Mouse (Mus musculus): ENCODE measurements at regions not wholly inside any gene's neighbourhood (a gene's known extent, or its start where the extent isn't known, plus 50 kb on each side); places are given as distances from the start of the nearest gene placed in this dataset.

- Histone ChIP-seq H3K4me3 (no peak overlapping the region), H3K27ac (no peak overlapping the region)
- TF ChIP-seq CTCF (IDR thresholded peaks at IDR 0.05), result no peak
- intact Hi-C loops (cut with DNase I), result loop anchor here (5.0 kb wide), 1 partner anchor 1231 kb away; no protein-coding TSS in a partner anchor
- no peak for DNase-seq (ENCODE audit: extremely low spot score in 1 of 2, low spot score in 2 of 2)
Observed at GRCm38 (mm10) chr5:141091676-141092075, 91.3 kb upstream of the Card11 start.

- Histone ChIP-seq H3K4me3 (no peak overlapping the region), H3K27ac (no peak overlapping the region)
- intact Hi-C loops (cut with DNase I), result loop anchor here (5.0 kb wide), 1 partner anchor 1229 kb away; no protein-coding TSS in a partner anchor
- DNase-seq (ENCODE audit: extremely low spot score in 1 of 2, low spot score in 2 of 2), result peak; percentile 62 to 67
- peak; percentile 80 for TF ChIP-seq CTCF (IDR thresholded peaks at IDR 0.05)
Observed at GRCm38 (mm10) chr5:141093641-141094040, 93.3 kb upstream of the Card11 start.

GRCm38 (mm10) chr5:141097878-141098277, 97.5 kb upstream of the Card11 start:
- no peak overlapping the region for H3K27ac ChIP-seq
- intact Hi-C loops (cut with DNase I), result no loop called here
- no peak overlapping the region for H3K4me3 ChIP-seq
- TF ChIP-seq CTCF (IDR thresholded peaks at IDR 0.05), result no peak
- DNase-seq (ENCODE audit: extremely low spot score in 1 of 2, low spot score in 2 of 2), result no peak

GRCm38 (mm10) chr5:141111666-141112065, 111.3 kb upstream of the Card11 start:
- peak; percentile 26 for TF ChIP-seq CTCF (IDR thresholded peaks at IDR 0.05)
- intact Hi-C loops (cut with DNase I), result no loop called here
- Histone ChIP-seq H3K27ac (no peak overlapping the region), H3K4me3 (no peak overlapping the region)
- DNase-seq (ENCODE audit: extremely low spot score in 1 of 2, low spot score in 2 of 2), result no peak

GRCm38 (mm10) chr5:141115273-141115904, 115.0 kb upstream of the Card11 start:
- Histone ChIP-seq H3K27ac (no peak overlapping the region), H3K4me3 (no peak overlapping the region)
- DNase-seq (ENCODE audit: extremely low spot score in 1 of 2, low spot score in 2 of 2), result no peak
- intact Hi-C loops (cut with DNase I), result no loop called here
- TF ChIP-seq CTCF (IDR thresholded peaks at IDR 0.05), result no peak

GRCm38 (mm10) chr5:141115963-141116362, 115.6 kb upstream of the Card11 start:
- intact Hi-C loops (cut with DNase I), result loop anchor here (1.0 to 2.0 kb wide), 3 partner anchors 91 to 1198 kb away; partner anchors contain the start of gene Sdk1
- peak; percentile 61 to 64 for DNase-seq (ENCODE audit: extremely low spot score in 1 of 2, low spot score in 2 of 2)
- peak; percentile 29; the same call in 1 of the 2 replicates for TF ChIP-seq CTCF (IDR thresholded peaks at IDR 0.05)
- no peak overlapping the region for H3K27ac ChIP-seq
- H3K4me3 ChIP-seq, result no peak overlapping the region

- no peak overlapping the region for H3K27ac ChIP-seq
- TF ChIP-seq CTCF (IDR thresholded peaks at IDR 0.05), result no peak
- intact Hi-C loops (cut with DNase I), result no loop called here
- no peak overlapping the region for H3K4me3 ChIP-seq
- DNase-seq (ENCODE audit: extremely low spot score in 1 of 2, low spot score in 2 of 2), result peak in 1 of 2 experiments; percentile 4
Observed at GRCm38 (mm10) chr5:141125870-141126269, 115.4 kb upstream of the Sdk1 start.

- intact Hi-C loops (cut with DNase I), result no loop called here
- H3K27ac ChIP-seq, result no peak overlapping the region
- peak in 1 of 2 experiments; percentile 0 for DNase-seq (ENCODE audit: extremely low spot score in 1 of 2, low spot score in 2 of 2)
- TF ChIP-seq CTCF (IDR thresholded peaks at IDR 0.05), result no peak
- no peak overlapping the region for H3K4me3 ChIP-seq
Observed at GRCm38 (mm10) chr5:141126536-141126935, 114.8 kb upstream of the Sdk1 start.

GRCm38 (mm10) chr5:141131036-141131435, 110.3 kb upstream of the Sdk1 start:
- DNase-seq (ENCODE audit: extremely low spot score in 1 of 2, low spot score in 2 of 2), result no peak
- H3K27ac ChIP-seq, result no peak overlapping the region
- intact Hi-C loops (cut with DNase I), result no loop called here
- no peak overlapping the region for H3K4me3 ChIP-seq
- TF ChIP-seq CTCF (IDR thresholded peaks at IDR 0.05), result no peak

GRCm38 (mm10) chr5:141131906-141132305, 109.4 kb upstream of the Sdk1 start:
- intact Hi-C loops (cut with DNase I), result no loop called here
- DNase-seq (ENCODE audit: extremely low spot score in 1 of 2, low spot score in 2 of 2), result no peak
- no peak overlapping the region for H3K27ac ChIP-seq

GRCm38 (mm10) chr5:141136239-141136638, 105.1 kb upstream of the Sdk1 start:
- intact Hi-C loops (cut with DNase I), result no loop called here
- no peak overlapping the region for H3K4me3 ChIP-seq
- DNase-seq (ENCODE audit: extremely low spot score in 1 of 2, low spot score in 2 of 2), result no peak
- no peak overlapping the region for H3K27ac ChIP-seq
- TF ChIP-seq CTCF (IDR thresholded peaks at IDR 0.05), result no peak

More at GRCm38 (mm10) chr5:141131906-141132305, 109.4 kb upstream of the Sdk1 start:
- no peak overlapping the region for H3K4me3 ChIP-seq
- TF ChIP-seq CTCF (IDR thresholded peaks at IDR 0.05), result no peak

GRCm38 (mm10) chr5:141137716-141138115, 103.6 kb upstream of the Sdk1 start:
- no peak overlapping the region for H3K4me3 ChIP-seq
- DNase-seq (ENCODE audit: extremely low spot score in 1 of 2, low spot score in 2 of 2), result no peak
- no peak overlapping the region for H3K27ac ChIP-seq
- intact Hi-C loops (cut with DNase I), result no loop called here
- TF ChIP-seq CTCF (IDR thresholded peaks at IDR 0.05), result no peak

GRCm38 (mm10) chr5:141138771-141139360, 102.4 kb upstream of the Sdk1 start:
- no peak for DNase-seq (ENCODE audit: extremely low spot score in 1 of 2, low spot score in 2 of 2)
- no peak for TF ChIP-seq CTCF (IDR thresholded peaks at IDR 0.05)
- Histone ChIP-seq H3K27ac (no peak overlapping the region), H3K4me3 (no peak overlapping the region)
- intact Hi-C loops (cut with DNase I), result no loop called here
